Mouse (Mus musculus) stomach, postnatal 0 days (tissue): ENCODE data around the gene Ikzf3.

Source experiments
- CTCF ChIP-seq: IDR thresholded peaks from 2 replicates; pipeline ENCODE4 v1.5.1; 2016; ENCODE audit warnings: antibody characterized with exemption, low read depth, mild to moderate bottlenecking, moderate library complexity
- EP300 ChIP-seq: optimal IDR thresholded peaks from 2 replicates; pipeline ENCODE3; 2016; ENCODE audit warnings: antibody characterized with exemption

DNA sequence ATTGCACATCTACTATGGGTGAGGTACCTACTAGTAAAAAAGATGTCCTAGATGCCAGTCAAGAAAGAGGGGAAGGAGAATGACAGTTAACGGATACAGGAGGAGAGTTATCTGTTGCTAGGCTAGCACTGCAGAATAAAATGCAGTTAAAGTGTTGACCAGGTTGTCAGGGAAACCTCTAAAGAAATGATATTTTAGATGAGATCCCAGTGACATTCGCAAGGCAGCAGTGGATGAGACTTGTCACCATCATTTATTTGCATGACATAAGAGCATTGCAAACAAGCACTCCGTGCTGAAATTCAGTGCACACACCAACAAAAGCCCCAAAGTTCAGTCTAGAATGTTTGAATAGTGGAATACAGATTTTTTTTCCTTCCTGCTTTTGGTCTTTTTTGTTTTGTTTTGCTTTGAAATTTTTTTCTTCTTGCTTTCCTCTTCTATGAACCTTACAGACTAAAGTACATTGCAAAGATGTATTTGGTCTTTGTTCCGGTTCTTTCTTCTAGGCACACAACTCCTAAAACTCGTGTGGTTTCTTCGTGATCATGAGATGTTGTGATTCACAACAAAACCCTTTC, 32.4 kb downstream of the Ikzf3 start:
- TF ChIP-seq CTCF (no peak), EP300 (no peak)
